Mouse (Mus musculus) ES-Bruce4 (cell line): ENCODE measurements around the gene Inpp4b.

Experiments
- CTCF ChIP-seq: IDR thresholded peaks from one replicate; pipeline ENCODE4 v1.8.1; 2011; ENCODE audit warnings: low read depth, low read length
- EP300 ChIP-seq: IDR thresholded peaks from 2 replicates; pipeline ENCODE4 v1.6.1; 2011; ENCODE audit warnings: low read depth, low read length; ENCODE audit not compliant: insufficient read depth
- POLR2A ChIP-seq: IDR thresholded peaks from one replicate; pipeline ENCODE4 v1.8.1; 2011; ENCODE audit warnings: low read length; ENCODE audit not compliant: insufficient read depth

- TF ChIP-seq POLR2A (no peak), CTCF (no peak), EP300 (no peak)
Observed at GRCm38 (mm10) chr8:81888843-81889242, 546.5 kb downstream of the Inpp4b start.
